Mouse (Mus musculus) ES-Bruce4 (cell line): ENCODE measurements around the gene Hist1h2bp.
"Not testable (repeated sequence)": the region's sequence is repeated elsewhere in the genome, so short reads cannot be mapped to it uniquely, and the experiment has no call there.

Experiments
- CTCF ChIP-seq: IDR thresholded peaks from one replicate; pipeline ENCODE4 v1.8.1; 2011; ENCODE audit warnings: low read depth, low read length
- EP300 ChIP-seq: IDR thresholded peaks from 2 replicates; pipeline ENCODE4 v1.6.1; 2011; ENCODE audit warnings: low read depth, low read length; ENCODE audit not compliant: insufficient read depth

DNA sequence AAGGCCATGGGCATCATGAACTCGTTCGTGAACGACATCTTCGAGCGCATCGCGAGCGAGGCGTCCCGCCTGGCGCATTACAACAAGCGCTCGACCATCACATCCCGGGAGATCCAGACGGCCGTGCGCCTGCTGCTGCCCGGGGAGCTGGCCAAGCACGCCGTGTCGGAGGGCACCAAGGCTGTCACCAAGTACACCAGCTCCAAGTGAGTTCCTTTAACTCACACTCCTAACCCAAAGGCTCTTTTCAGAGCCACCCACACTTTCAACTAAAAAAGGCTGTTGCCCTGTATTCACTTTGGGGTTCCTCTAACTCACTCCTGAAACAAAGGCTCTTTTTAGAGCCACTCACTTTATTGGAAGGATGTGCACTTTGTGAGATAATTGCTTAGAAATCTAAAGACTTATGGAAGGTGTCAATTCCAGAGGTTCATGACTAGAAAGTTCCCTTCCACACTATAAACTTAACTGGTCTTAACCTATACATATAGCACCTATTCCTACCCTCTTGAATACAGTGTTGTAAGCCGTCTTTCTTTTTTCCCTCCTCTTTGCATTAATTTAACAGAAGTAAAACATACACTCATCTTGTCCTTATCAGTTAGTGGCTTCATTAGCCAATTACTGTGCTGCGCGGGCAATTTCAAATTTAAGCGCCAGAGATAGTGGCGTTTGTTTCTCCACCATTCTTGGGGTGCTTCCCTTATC is 32.8 kb upstream of the Hist1h2bp start:
- TF ChIP-seq CTCF, EP300: not testable (repeated sequence)
